Mouse (Mus musculus) CD4-positive, CD25-positive, alpha-beta regulatory T cell, adult 4 months (primary cell): Measurements from ENCODE around the gene Gng13. TPM values are rescaled to one million over a fixed set of nuclear protein-coding genes. Genes with fewer than 3 reads are reported as not detected.
"Not testable (repeated sequence)": the region's sequence is repeated elsewhere in the genome, so short reads cannot be mapped to it uniquely, and the experiment has no call there.

ENCODE experiments used
- ATAC-seq: one replicate; pipeline ENCODE4 v1.8.0; 2017
- polyA plus RNA-seq, 2 experiments: library from polyadenylated mRNA; unstranded; fragments of 100-300 nt; shearing (Covaris generic); gene quantifications; one replicate each; pipeline ENCODE4 v1.2.1; 2017

Gng13 gene
- polyA plus RNA-seq, 2 experiments from 2014 or later: not detected

DNA sequence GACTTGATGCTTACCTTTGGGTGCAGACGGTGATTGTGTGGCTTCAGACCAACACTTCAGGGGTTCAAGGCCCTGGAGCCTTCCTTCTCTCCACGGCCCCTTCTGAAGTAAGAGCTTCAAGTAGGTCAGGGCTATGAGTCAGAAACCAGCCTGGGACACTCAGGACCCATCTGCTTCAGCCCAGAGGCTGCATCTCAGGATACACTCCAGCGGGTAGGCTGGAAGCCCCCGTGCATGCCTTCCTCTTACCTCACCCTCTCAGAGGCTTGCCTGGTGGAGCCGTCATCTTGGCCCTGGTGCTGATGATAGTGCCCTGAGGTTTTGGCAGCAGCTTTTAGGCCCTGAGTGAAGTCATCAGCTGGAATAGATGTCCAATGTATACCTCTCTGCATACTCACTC, 18.3 kb downstream of the Gng13 start:
- no peak for ATAC-seq

DNA sequence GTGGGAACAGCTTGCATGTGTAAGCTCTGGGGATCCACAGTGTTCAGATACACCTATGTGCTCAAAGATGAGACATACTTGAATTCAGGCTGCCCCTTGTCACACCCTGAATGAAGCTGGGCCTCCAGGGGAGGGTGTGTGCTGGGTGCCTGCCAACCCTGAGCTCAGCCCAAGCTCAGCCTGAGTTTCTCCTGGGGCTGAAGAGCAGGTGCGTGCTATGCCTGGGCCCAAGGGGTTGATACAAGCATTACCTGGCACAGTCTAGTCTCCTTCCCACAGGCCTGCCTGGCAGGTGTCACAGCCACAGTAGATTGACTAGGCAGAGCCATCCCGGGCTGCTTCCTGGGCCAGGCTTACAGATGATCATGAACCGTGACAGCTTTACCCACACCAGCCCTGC, 18.8 kb downstream of the Gng13 start, which contains the start of gene Mslnl:
Mslnl (plus strand) TSS at position 298 of the 400 bp plus-strand sequence.
- ATAC-seq: no peak

DNA sequence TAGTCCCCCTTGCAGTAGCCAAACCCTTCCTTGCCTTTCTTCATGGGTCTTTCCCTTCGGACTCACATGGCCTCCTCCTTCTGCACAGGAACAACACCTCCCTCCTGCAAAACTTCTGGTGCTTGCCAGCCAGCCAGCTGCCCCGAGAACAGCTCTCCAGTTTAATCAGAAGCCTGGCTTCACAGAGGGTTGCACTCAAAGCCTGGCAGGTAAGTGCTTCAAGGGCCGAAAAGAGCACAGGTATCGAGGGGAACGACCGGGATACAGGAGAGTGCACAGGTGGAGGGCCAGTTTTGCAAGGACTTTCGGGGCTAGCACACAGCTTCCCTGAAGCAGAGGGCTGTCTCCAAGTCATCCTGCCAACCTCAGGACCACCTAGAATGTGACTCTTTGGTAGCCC, 21.9 kb downstream of the Gng13 start:
- no peak for ATAC-seq

DNA sequence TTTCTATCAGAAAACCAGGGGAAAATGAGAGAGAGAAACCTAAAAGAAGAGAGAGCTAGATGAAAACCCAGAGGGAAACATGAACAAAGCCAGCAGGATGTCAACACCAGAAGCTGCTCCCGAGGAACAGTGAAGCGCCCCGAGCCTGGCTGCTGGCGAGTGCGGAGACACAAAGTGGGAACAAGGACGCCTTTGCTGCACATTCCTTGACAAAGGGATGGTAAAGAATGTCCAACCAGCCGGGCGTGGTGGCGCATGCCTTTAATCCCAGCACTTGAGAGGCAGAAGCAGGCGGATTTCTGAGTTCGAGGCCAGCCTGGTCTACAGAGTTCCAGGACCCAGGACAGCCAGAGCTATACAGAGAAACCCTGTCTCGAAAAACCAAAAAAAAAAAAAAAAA, 24.5 kb downstream of the Gng13 start:
- not testable (repeated sequence) for ATAC-seq

DNA sequence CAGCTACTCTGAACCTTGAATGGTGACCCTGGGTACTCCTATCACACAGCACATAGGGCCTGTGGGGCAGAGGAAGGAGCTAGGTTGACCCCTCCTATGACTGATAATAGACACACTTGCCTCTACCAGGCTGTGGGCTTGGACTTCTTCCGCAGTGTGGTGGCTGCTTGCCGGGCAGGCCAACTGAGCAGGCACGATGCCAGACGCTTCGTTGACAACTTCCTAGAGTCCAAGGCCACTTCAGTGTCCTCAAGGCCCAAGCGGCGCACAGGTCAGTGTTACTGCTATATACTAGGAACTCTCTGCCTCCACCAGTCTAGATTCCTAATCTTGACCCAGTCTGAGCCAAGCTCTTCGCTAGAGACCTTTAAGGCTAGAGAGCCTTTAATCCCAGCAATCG, 26.9 kb downstream of the Gng13 start:
- ATAC-seq: no peak

DNA sequence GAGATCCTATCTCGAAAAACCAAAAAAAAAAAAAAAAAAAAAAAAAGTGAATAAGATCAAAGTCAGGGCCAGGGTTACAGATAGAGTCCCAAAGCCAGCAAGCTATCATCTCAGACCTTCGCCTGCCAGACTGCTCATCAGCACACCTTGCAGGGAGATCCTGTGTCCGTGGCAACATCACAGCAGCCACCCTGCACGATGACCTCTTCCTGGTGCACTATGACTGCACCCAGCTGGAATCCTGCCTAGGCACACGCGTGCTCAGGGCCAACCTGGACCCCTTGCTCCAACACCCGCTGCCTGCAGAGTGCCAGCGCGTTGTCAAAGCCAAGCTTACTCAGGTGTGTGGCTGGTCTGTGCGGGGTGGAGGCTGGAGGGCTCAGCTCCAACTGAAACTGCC, 27.3 kb downstream of the Gng13 start:
- no peak for ATAC-seq

DNA sequence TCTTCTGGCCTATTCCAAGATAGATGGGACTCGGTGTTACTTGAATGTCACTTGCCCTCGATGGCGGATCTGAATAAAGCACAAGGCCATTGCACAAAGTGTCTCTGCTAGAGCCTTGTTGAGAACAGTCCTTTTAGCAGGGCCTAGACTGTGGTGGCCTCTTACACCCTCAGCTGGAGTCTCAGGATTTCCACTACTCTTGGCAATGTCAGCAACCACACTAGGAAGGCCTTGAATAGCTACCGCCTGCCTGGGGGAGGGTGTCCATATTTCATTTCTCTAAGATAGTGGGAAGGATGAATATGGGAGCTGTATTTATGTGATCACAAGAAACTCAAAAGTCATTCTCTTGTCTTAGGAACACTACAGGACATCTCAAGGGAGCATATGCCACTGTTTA, 31.3 kb downstream of the Gng13 start:
- no peak for ATAC-seq

DNA sequence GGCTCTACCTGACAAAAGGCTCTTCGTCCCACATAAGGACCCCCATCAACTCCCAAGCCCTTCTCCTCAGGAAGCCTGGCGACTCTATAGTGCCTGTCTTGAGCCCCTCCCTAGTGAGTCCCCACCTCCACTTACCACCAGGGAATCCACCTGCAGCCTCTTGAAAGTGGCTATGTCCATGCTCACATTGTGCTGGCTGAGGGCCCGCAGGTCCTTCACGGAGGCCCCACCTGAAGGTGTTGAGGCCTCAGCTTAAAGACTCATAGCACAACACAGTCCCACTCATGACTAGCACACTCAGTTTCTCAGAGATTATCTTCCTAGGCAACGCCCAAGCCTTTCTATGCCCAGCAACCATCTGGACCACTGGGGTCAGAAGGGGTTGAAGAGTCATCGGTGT, 32.3 kb downstream of the Gng13 start:
- no peak for ATAC-seq

DNA sequence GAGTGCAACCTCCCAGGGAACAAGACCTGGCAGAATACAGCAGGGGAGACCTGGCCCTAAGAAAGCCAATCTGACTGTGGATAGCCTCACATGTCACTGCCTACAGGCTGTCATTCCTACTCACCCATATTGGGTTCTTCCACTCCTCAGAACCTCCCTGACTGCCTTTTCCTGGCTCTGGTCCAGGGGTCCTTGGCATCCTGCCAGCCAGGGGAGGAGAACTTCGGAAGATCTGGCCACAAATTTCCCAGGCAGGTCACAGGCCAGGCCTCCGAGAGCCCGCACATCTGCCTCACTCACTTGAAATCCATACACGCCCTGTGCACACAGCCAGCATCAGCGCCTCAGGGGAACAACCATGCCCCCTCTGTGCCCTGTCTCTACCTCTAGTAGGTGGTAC, 34.5 kb downstream of the Gng13 start:
- ATAC-seq: no peak

DNA sequence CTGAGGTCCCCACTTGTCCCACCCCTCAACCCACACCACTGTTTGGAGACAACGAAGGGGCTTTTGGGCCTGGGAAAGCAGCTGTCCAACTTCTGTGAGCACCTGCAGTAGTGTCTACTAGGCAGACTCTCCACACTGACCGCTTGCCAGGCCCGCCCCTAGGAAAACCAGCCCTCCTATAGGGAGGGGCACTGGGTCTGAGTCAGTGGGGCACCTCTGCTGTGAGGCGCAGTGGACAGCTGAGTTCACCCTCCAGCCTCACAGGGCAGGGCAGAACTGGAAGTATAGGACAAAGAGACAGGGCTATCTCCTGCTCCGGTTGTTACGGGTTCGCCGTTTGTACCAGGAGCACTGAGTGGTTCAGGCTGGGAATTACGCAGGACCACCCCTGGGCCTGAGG, 37.3 kb downstream of the Gng13 start, which contains the start of gene Msln:
Msln (minus strand) TSS at position 138 of the 400 bp plus-strand sequence.
- ATAC-seq: no peak

DNA sequence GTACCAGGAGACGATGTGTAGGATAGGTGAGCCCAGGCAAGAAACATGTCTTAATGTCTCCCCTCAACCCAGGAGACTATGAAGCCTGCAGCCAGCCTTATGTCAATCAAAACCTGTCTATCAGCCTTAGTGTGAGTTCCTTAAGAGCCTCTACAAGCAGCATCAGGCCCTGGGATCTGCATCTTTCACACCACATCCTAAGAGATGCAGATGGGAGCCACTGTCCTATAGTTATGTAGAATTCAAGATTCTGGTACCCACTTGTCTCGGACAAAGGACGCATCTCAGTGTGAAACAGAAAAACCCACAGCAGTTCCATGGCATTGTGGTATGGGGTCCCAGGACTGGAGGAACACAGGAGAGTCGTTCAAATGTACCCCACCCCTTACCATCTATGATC, 38.1 kb downstream of the Gng13 start:
- no peak for ATAC-seq

DNA sequence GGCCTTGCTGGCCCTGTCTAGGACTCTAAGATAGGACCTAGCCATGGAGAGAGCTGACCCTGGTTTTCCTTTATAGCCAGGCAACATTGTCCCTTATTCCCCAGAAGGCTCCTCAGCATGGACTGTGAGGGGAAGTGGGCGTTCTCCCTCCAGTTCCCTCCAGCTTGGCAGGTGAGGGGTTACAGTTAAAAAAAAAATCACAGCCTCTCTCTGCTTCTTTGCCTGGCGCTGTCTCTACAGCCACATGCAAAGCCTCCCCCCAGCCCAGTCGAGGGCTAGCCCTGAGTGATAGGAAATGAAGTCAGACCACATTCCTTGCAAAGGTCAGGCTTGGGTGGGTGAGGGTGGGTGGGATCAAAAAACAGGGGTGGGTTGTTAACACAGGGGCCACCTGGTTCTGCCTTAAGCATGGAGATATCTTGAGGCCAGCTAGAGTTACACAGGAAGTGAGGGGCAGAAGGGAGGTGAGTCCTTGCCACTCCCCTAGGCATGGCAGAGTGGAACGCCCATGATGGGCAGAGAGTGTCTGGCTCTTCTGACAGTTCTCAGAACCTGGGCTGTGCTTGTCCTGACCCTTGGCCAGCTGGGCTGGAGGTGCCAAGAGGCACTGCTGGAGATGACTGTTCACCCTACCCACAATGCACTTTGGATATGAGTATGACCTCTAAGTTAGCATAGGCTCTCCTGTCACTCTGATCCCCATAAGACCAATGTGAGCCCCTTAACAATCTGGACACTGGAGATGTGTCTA, 38.8 kb downstream of the Gng13 start:
- no peak for ATAC-seq

DNA sequence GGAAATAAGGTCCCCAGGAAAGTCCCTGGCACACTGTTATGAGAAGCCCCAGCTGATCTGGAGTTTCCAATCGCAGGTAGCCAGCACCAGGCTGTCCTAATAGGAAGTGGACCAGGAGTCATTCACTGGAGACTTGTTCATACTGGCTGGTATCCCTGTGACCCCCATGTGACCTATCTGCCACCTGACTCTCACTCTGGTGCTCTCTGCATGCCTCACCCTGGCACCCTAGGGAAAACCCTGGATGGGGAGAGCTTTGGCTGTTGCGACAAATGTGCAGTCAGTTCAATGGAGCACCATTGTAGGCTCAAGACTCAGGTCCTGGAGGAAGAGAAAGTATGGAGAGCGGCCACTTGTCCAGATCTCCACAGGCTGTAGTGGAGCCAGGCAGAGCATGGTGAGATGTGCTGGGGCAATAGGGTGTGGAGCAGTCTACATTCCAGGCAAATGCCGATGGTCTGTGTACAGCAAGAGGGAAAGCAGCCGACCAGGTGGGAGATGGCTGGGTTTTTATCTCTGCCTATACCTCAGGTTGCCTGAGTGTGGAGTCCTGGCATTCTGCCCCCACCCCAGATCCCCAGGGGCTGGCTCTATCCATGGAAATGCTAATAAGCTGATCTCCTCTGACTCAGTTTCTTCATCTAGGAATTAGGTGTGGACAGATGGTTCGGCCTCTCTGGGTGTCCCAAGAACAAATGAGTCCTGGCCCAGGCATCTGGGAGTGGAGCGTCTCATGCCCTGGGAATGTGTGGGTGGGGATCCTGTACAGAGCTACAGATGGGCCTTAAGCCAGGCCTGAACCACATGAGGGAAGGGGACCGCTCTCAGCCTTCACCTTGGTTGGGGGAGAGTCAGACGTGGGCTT, 39.6 kb downstream of the Gng13 start:
- no peak for ATAC-seq

DNA sequence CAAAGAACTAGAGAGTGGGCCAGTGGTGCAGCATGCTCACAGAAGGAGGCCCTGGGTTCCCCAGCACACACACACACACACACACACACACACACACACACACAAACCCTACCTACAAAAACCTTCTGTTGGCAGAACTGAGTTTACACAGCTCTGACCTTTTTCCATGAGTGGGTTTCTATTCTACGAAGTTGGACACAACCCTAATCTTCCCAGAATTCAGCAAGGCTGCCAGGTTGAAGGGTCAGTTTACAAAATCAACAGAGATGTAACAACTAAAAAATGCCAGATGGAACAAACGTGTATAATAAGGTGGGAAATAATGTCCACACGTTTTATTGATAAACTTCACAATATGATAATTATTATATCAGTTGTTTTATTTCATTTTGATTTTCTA, 40.7 kb downstream of the Gng13 start:
- ATAC-seq: no peak

DNA sequence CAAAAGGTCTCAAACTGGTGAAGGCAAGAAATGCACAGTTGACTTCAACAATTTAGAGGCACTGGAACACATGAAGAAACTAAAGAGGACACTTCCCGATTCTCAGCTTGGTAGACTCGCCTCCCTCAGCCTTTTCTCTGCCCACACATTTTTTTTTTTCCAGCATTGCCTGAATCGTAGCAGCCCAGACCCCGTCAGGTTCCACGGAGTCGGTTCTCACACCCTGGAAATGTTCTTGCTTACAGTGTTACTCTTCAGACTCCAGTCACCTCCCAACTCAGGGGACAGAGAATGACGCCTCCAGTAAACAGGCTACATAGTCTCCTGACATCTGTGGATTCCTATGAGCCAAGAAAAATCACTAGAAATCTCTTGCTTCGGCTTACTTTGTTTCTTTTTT, 43.2 kb downstream of the Gng13 start:
- ATAC-seq: no peak

DNA sequence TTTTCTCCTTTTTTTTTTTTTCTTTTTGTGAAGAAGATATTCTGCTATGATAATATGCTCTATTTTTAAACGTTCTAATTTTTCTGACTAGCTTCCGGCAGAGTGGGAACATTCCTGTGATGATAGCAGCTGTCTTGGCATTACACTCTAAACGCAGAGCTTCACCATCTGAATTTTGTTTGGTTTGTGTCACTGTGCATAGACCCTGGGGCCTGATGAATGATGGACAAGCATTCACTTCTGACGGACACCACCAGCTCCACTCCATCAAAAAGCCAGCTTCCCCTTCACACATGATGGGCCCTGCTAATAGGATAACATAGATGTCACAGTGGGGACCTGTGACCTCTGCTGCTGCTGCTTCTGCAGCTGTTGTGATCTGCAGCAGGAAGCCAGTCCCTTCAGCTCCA, 44.6 kb downstream of the Gng13 start:
- ATAC-seq: no peak

DNA sequence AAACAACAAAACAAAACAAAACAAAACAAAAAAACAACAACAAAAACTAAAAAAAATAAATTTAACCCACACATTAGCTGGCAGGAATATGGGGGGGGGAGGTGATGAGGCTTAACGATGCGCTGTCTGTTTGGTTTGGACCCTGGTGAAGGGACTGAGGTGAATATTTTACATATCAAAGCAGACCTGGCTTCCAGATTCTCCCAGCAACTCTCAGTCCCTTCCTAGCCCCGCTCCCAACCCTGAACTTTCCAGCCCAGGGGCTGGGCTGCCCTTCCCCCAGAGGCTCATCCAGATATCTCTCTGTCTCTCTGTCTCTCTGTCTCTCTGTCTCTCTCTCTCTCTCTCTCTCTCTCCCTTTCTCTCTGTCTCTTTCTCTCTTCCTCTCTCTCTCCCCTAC, 45.6 kb downstream of the Gng13 start:
- no peak for ATAC-seq

DNA sequence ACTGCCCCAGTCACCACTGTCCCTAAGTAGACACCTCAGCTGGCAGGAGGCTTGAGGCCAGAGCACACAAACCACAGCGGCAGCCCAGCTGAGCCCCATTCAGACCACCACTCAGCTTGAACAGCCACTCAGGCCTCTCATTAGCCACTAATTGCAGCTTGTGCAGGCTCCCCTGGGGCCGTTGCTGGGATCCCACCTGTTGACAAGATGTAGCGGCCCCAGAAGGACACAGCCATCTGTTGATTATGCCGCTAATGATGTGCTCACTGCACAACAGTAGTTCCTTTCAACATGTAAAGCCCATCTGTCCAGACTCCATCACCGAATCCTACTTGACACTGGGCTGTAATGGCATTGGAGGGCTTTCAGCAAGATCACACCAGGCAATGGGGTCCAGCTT, 48.9 kb downstream of the Gng13 start:
- no peak for ATAC-seq

Other genes starting within 250 kb of the Gng13 start
- gene Sstr5, start 219.9 kb upstream of the Gng13 start, polyA plus RNA-seq: not detected
- gene Sox8, start 146.5 kb upstream of the Gng13 start, polyA plus RNA-seq: not detected
- 10 to 100 TPM; 22.0 to 26.0 TPM for gene Lmf1, start 138.1 kb upstream of the Gng13 start, polyA plus RNA-seq
- gene Chtf18, start 10.2 kb downstream of the Gng13 start, polyA plus RNA-seq: 1 to 10 TPM; 3.5 to 5.9 TPM
- 10 to 100 TPM; 12.8 to 16.8 TPM for gene Rpusd1, start 10.5 kb downstream of the Gng13 start, polyA plus RNA-seq
- not detected for gene Mslnl, start 18.9 kb downstream of the Gng13 start, polyA plus RNA-seq
- not detected for gene Msln, start 37.2 kb downstream of the Gng13 start, polyA plus RNA-seq
- 10 to 100 TPM; 21.4 to 29.8 TPM for gene Narfl, start 56.6 kb downstream of the Gng13 start, polyA plus RNA-seq
- gene Haghl, start 68.5 kb downstream of the Gng13 start, polyA plus RNA-seq: 10 to 100 TPM; 26.8 to 37.4 TPM
- 1 to 10 TPM in 1 of 2 experiments, under 1 TPM in 1; 0.28 to 1.4 TPM for gene Ccdc78, start 69.4 kb downstream of the Gng13 start, polyA plus RNA-seq
- gene Fam173a, start 75.7 kb downstream of the Gng13 start, polyA plus RNA-seq: 100 to 1,000 TPM; 192 to 257 TPM
- not detected for gene AC134908.4, start 78.5 kb downstream of the Gng13 start, polyA plus RNA-seq
- gene Metrn, start 80.0 kb downstream of the Gng13 start, polyA plus RNA-seq: 1 to 10 TPM; 3.6 to 7.0 TPM
- gene Fbxl16, start 91.9 kb downstream of the Gng13 start, polyA plus RNA-seq: not detected
- gene Wdr24, start 106.5 kb downstream of the Gng13 start, polyA plus RNA-seq: 10 to 100 TPM; 19.4 to 53.9 TPM
- 10 to 100 TPM; 22.2 to 42.8 TPM for gene Jmjd8, start 111.7 kb downstream of the Gng13 start, polyA plus RNA-seq
- gene Stub1, start 116.2 kb downstream of the Gng13 start, polyA plus RNA-seq: 10 to 100 TPM; 75.1 to 75.2 TPM
- not detected for gene Rhbdl1, start 120.1 kb downstream of the Gng13 start, polyA plus RNA-seq
- 1 to 10 TPM in 1 of 2 experiments, under 1 TPM in 1; 0.79 to 1.7 TPM for gene Gm20683, start 124.6 kb downstream of the Gng13 start, polyA plus RNA-seq
- 10 to 100 TPM; 19.1 to 47.0 TPM for gene Rhot2, start 127.7 kb downstream of the Gng13 start, polyA plus RNA-seq
- 1 to 10 TPM; 3.4 to 6.8 TPM for gene Wdr90, start 144.3 kb downstream of the Gng13 start, polyA plus RNA-seq
- 1 to 10 TPM; 2.7 to 5.5 TPM for gene Mcrip2, start 151.6 kb downstream of the Gng13 start, polyA plus RNA-seq
- 100 to 1,000 TPM in 1 of 2 experiments, 10 to 100 TPM in 1; 82.7 to 124 TPM for gene Mettl26, start 157.9 kb downstream of the Gng13 start, polyA plus RNA-seq
- 1 to 10 TPM in 1 of 2 experiments, under 1 TPM in 1; 0.94 to 1.3 TPM for gene Wfikkn1, start 163.7 kb downstream of the Gng13 start, polyA plus RNA-seq
- gene Rab40c, start 202.6 kb downstream of the Gng13 start, polyA plus RNA-seq: 1 to 10 TPM; 6.6 to 7.3 TPM
- gene Pigq, start 227.8 kb downstream of the Gng13 start, polyA plus RNA-seq: 10 to 100 TPM; 27.8 to 49.3 TPM
- gene Nhlrc4, start 227.8 kb downstream of the Gng13 start, polyA plus RNA-seq: not detected
- gene A930017K11Rik, start 235.4 kb downstream of the Gng13 start, polyA plus RNA-seq: not detected